Mouse (Mus musculus): Measurements from ENCODE around the gene Igf2bp1.

- TF ChIP-seq CTCF (IDR thresholded peaks at IDR 0.05; ENCODE audit: low read depth, low read length) = no peak
- no peak for TF ChIP-seq POLR2A (IDR thresholded peaks at IDR 0.05; ENCODE audit: borderline replicate concordance, low read depth, low read length)
Observed at GRCm38 (mm10) chr11:96046793-96047192, 41.1 kb upstream of the Igf2bp1 start.
